Mouse (Mus musculus): ENCODE measurements around the gene Sox5. TPM values are rescaled to one million over a fixed set of nuclear protein-coding genes. Genes with fewer than 3 reads are reported as not detected.

Gene Sox5
- polyA plus RNA-seq, 1 experiment from 2014 or later, result 4.2 TPM

DNA sequence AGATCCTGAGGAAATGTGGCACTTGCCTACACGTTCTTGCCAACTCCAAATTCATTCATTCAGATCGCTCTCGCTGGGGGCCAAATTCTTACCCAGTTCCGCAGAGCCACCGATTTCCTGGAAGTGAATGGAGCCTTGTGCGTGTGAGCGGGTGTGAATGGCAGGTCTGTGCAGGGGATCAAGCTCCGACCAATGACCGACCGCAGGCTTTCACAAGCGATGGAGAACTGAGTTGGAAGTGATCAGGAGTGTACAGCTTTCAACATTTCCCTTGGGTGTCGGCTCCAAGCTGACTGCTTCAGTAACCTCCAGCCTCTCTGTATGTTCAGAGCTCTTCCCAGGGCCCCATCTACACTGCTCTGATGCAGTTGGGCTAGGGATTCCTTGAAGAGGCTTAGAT, 651.9 kb downstream of the Sox5 start:
- 74% methylated on average over 12 of the region's 12 CpGs for WGBS (ENCODE audit: insufficient replicate concordance)
- Histone ChIP-seq H3K9ac (no peak overlapping the region), H3K4me2 (no peak overlapping the region), H3K27me3 (no peaks in the 10 kb centered on the region), H3K36me3 (replicated peaks) (no peaks in the 10 kb centered on the region), H3K4me3 (replicated peaks) (no peak overlapping the region), H3K9me3 (replicated peaks) (no peaks in the 10 kb centered on the region), H3K4me1 (replicated peaks) (no peaks in the 10 kb centered on the region), H3K27ac (replicated peaks) (no peak overlapping the region)
- no peak for ATAC-seq (ENCODE audit: insufficient read depth)

- no peak for ATAC-seq (ENCODE audit: insufficient read depth)
- no peaks in the 10 kb centered on the region for H3K4me1 ChIP-seq (replicated peaks)
- no peak overlapping the region for H3K9ac ChIP-seq
- no peaks in the 10 kb centered on the region for H3K27me3 ChIP-seq
- no peaks in the 10 kb centered on the region for H3K9me3 ChIP-seq (replicated peaks)
- 38% methylated on average over 1 of the region's 1 CpGs for WGBS (ENCODE audit: insufficient replicate concordance)
- no peak overlapping the region for H3K4me2 ChIP-seq
- H3K36me3 ChIP-seq (replicated peaks), result no peaks in the 10 kb centered on the region
- no peak overlapping the region for H3K27ac ChIP-seq (replicated peaks)
- H3K4me3 ChIP-seq (replicated peaks), result no peak overlapping the region
These were observed 661.8 kb downstream of the Sox5 start for GRCm38 (mm10) chr6:144119961-144120360.

DNA sequence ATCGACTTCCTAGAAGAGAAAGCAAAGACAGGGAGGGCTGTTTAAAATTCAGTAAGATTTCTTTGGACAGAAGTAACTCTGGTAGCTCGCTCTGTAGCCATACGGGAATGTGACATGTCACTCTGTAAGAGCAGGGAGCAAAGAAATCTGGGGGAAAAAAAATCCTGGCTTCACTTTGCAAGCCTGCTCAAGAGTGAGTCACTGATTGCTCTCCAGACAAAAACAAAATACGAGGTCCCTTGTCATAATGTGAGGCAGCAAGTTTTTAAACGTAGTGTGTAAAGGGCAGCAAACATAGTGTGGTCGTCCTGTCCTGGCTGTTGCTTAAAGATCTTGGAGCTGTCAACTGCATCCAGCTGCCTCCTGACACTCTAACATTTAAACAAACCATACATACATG, 665.1 kb downstream of the Sox5 start:
- no peak overlapping the region for H3K4me2 ChIP-seq
- no peaks in the 10 kb centered on the region for H3K27me3 ChIP-seq
- no peak for ATAC-seq (ENCODE audit: insufficient read depth)
- H3K4me3 ChIP-seq (replicated peaks), result no peak overlapping the region
- no peak overlapping the region for H3K9ac ChIP-seq
- H3K27ac ChIP-seq (replicated peaks), result no peak overlapping the region
- no peaks in the 10 kb centered on the region for H3K9me3 ChIP-seq (replicated peaks)
- no peaks in the 10 kb centered on the region for H3K36me3 ChIP-seq (replicated peaks)
- no peaks in the 10 kb centered on the region for H3K4me1 ChIP-seq (replicated peaks)
- 58% methylated on average over 6 of the region's 6 CpGs for WGBS (ENCODE audit: insufficient replicate concordance)

- no peak overlapping the region for H3K27ac ChIP-seq (replicated peaks)
- H3K9ac ChIP-seq, result no peak overlapping the region
- H3K36me3 ChIP-seq (replicated peaks), result no peaks in the 10 kb centered on the region
- no peaks in the 10 kb centered on the region for H3K9me3 ChIP-seq (replicated peaks)
- no peaks in the 10 kb centered on the region for H3K27me3 ChIP-seq
- H3K4me2 ChIP-seq, result no peak overlapping the region
- no peak for ATAC-seq (ENCODE audit: insufficient read depth)
- H3K4me1 ChIP-seq (replicated peaks), result no peaks in the 10 kb centered on the region
- 65% methylated on average over 6 of the region's 6 CpGs for WGBS (ENCODE audit: insufficient replicate concordance)
- no peak overlapping the region for H3K4me3 ChIP-seq (replicated peaks)
These were observed 670.2 kb downstream of the Sox5 start for GRCm38 (mm10) chr6:144111561-144111960.

- Histone ChIP-seq H3K4me2 (no peak overlapping the region), H3K4me1 (replicated peaks) (no peaks in the 10 kb centered on the region), H3K36me3 (replicated peaks) (no peaks in the 10 kb centered on the region), H3K9me3 (replicated peaks) (no peaks in the 10 kb centered on the region), H3K9ac (no peak overlapping the region), H3K27ac (replicated peaks) (no peak overlapping the region), H3K4me3 (replicated peaks) (no peak overlapping the region), H3K27me3 (no peaks in the 10 kb centered on the region)
- no peak for ATAC-seq (ENCODE audit: insufficient read depth)
- 76% methylated on average over 10 of the region's 10 CpGs for WGBS (ENCODE audit: insufficient replicate concordance)
These were observed 674.9 kb downstream of the Sox5 start for GRCm38 (mm10) chr6:144106848-144107247.

DNA sequence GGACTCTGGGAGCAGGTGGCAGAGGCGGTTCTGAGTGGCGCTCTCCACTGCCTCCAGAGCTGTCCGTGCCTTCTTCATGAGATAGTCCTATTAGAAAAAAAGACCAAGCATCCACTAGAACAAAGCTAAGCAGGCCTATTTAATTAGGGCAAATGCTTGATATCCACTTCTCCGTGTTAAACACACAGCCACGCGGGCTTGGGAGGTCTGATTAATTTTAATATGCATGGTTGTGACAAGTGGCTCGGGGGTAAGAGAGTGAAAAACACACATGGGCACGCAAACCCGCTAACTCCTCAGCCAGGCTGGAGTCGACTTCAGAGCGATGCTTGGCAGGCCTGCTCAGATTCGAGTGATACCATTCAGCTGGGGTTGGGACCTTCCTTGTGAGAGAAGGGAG, 676.1 kb downstream of the Sox5 start:
- no peak for ATAC-seq (ENCODE audit: insufficient read depth)
- no peak overlapping the region for H3K4me2 ChIP-seq
- 72% methylated on average over 12 of the region's 12 CpGs for WGBS (ENCODE audit: insufficient replicate concordance)
- H3K36me3 ChIP-seq (replicated peaks), result no peaks in the 10 kb centered on the region
- H3K4me1 ChIP-seq (replicated peaks), result no peaks in the 10 kb centered on the region
- no peak overlapping the region for H3K4me3 ChIP-seq (replicated peaks)
- H3K9ac ChIP-seq, result no peak overlapping the region
- no peaks in the 10 kb centered on the region for H3K9me3 ChIP-seq (replicated peaks)
- no peaks in the 10 kb centered on the region for H3K27me3 ChIP-seq
- H3K27ac ChIP-seq (replicated peaks), result no peak overlapping the region

GRCm38 (mm10) chr6:144103612-144104011, 678.2 kb downstream of the Sox5 start:
- WGBS (ENCODE audit: insufficient replicate concordance), result 69% methylated on average over 6 of the region's 6 CpGs
- no peak overlapping the region for H3K4me2 ChIP-seq
- H3K27me3 ChIP-seq, result no peaks in the 10 kb centered on the region
- H3K4me3 ChIP-seq (replicated peaks), result no peak overlapping the region
- ATAC-seq (ENCODE audit: insufficient read depth), result no peak
- H3K27ac ChIP-seq (replicated peaks), result no peak overlapping the region
- H3K9me3 ChIP-seq (replicated peaks), result no peaks in the 10 kb centered on the region
- no peaks in the 10 kb centered on the region for H3K4me1 ChIP-seq (replicated peaks)
- H3K9ac ChIP-seq, result no peak overlapping the region
- H3K36me3 ChIP-seq (replicated peaks), result no peaks in the 10 kb centered on the region

GRCm38 (mm10) chr6:144100852-144101251, 680.9 kb downstream of the Sox5 start:
- no peak for ATAC-seq (ENCODE audit: insufficient read depth)
- Histone ChIP-seq H3K9me3 (replicated peaks) (no peaks in the 10 kb centered on the region), H3K4me1 (replicated peaks) (no peaks in the 10 kb centered on the region), H3K36me3 (replicated peaks) (no peaks in the 10 kb centered on the region), H3K9ac (no peak overlapping the region), H3K27me3 (no peaks in the 10 kb centered on the region), H3K4me3 (replicated peaks) (no peak overlapping the region), H3K4me2 (no peak overlapping the region), H3K27ac (replicated peaks) (no peak overlapping the region)
- 36% methylated on average over 1 of the region's 1 CpGs for WGBS (ENCODE audit: insufficient replicate concordance)

GRCm38 (mm10) chr6:144098119-144098518, 683.7 kb downstream of the Sox5 start:
- no peak overlapping the region for H3K27ac ChIP-seq (replicated peaks)
- no peak overlapping the region for H3K4me3 ChIP-seq (replicated peaks)
- H3K9ac ChIP-seq, result no peak overlapping the region
- 25% methylated on average over 9 of the region's 9 CpGs for WGBS (ENCODE audit: insufficient replicate concordance)
- H3K4me2 ChIP-seq, result no peak overlapping the region
- no peaks in the 10 kb centered on the region for H3K4me1 ChIP-seq (replicated peaks)
- no peaks in the 10 kb centered on the region for H3K27me3 ChIP-seq
- H3K9me3 ChIP-seq (replicated peaks), result no peaks in the 10 kb centered on the region
- no peaks in the 10 kb centered on the region for H3K36me3 ChIP-seq (replicated peaks)
- no peak for ATAC-seq (ENCODE audit: insufficient read depth)

- Histone ChIP-seq H3K9me3 (replicated peaks) (no peaks in the 10 kb centered on the region), H3K4me2 (no peak overlapping the region), H3K27me3 (no peaks in the 10 kb centered on the region), H3K27ac (replicated peaks) (no peak overlapping the region), H3K4me3 (replicated peaks) (no peak overlapping the region), H3K4me1 (replicated peaks) (no peaks in the 10 kb centered on the region), H3K9ac (no peak overlapping the region), H3K36me3 (replicated peaks) (no peaks in the 10 kb centered on the region)
- ATAC-seq (ENCODE audit: insufficient read depth), result no peak
- 53% methylated on average over 3 of the region's 3 CpGs for WGBS (ENCODE audit: insufficient replicate concordance)
These were observed 693.5 kb downstream of the Sox5 start for GRCm38 (mm10) chr6:144088256-144088655.

GRCm38 (mm10) chr6:144086096-144086810, 695.5 kb downstream of the Sox5 start:
- Histone ChIP-seq H3K9me3 (replicated peaks) (no peaks in the 10 kb centered on the region), H3K27me3 (no peaks in the 10 kb centered on the region), H3K4me1 (replicated peaks) (no peaks in the 10 kb centered on the region), H3K27ac (replicated peaks) (no peak overlapping the region), H3K9ac (no peak overlapping the region), H3K4me3 (replicated peaks) (no peak overlapping the region), H3K4me2 (no peak overlapping the region), H3K36me3 (replicated peaks) (no peaks in the 10 kb centered on the region)
- no peak for ATAC-seq (ENCODE audit: insufficient read depth)
- WGBS (ENCODE audit: insufficient replicate concordance), result 39% methylated on average over 1 of the region's 1 CpGs

DNA sequence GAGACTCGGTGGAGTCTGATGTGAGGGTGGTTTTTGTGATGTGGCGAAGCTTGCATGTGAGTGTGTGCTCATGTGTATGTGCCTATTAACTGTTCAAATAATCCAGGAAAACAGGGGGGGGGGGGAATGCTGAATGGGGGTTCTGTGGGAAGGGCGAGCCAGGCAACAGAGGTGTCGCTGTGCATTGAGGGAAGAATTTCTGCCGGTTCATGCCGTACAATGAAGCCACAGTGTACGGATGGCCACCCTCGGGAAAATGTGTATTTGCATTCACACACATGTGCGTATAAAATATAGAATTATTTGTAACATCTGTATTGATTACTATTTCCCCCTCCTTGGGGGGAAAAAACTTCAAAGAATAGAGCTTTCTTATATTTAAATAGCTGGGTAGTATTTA, 699.5 kb downstream of the Sox5 start:
- 77% methylated on average over 9 of the region's 9 CpGs for WGBS (ENCODE audit: insufficient replicate concordance)
- Histone ChIP-seq H3K4me2 (no peak overlapping the region), H3K27me3 (no peaks in the 10 kb centered on the region), H3K27ac (replicated peaks) (no peak overlapping the region), H3K9ac (no peak overlapping the region), H3K36me3 (replicated peaks) (no peaks in the 10 kb centered on the region), H3K4me1 (replicated peaks) (no peaks in the 10 kb centered on the region), H3K9me3 (replicated peaks) (no peaks in the 10 kb centered on the region), H3K4me3 (replicated peaks) (no peak overlapping the region)
- no peak for ATAC-seq (ENCODE audit: insufficient read depth)

Data from liver, embryonic 15.5 days (tissue).